Mouse (Mus musculus) MEL (cell line): ENCODE measurements around the gene Stradb. TPM values are rescaled to one million over a fixed set of nuclear protein-coding genes. Genes with fewer than 3 reads are reported as not detected.

Source experiments
- DNase-seq: peaks from one replicate; pipeline ENCODE4 v3.0.0; 2011; ENCODE audit warnings: low read depth, low spot score
- H3K27ac ChIP-seq: 2 replicates; pipeline ENCODE4 v1.5.1; 2012; ENCODE audit warnings: low read depth, mild to moderate bottlenecking, control low read depth, low read length, moderate library complexity; ENCODE audit not compliant: control insufficient read depth
- H3K27me3 ChIP-seq, 2 experiments: fragments of 150-350 bp in 1 of 2; sonication (generic) in 1 of 2; 2 replicates each; pipeline ENCODE4 v1.6.1; 2012; ENCODE audit warnings: low read length in 2 of 2, mild to moderate bottlenecking in 2 of 2, improper control_type of control experiment in 1 of 2, moderate library complexity in 1 of 2; ENCODE audit not compliant: insufficient read depth in 2 of 2, control insufficient read depth in 1 of 2
- H3K36me3 ChIP-seq, 2 experiments: 2 replicates each; pipeline ENCODE4 v1.6.1; 2012 to 2014; ENCODE audit warnings: low read length in 2 of 2, improper control_type of control experiment in 1 of 2, inconsistent platforms in 1 of 2, mild to moderate bottlenecking in 1 of 2; ENCODE audit not compliant: insufficient read depth in 2 of 2, control insufficient read depth in 1 of 2
- H3K4me1 ChIP-seq, 2 experiments: fragments of 150-350 bp in 1 of 2; sonication (generic) in 1 of 2; 2 replicates each; pipeline ENCODE4 v1.6.1; 2012; ENCODE audit warnings: low read length in 2 of 2, improper control_type of control experiment in 1 of 2, mild to moderate bottlenecking in 1 of 2; ENCODE audit not compliant: insufficient read depth in 2 of 2, control insufficient read depth in 1 of 2
- H3K4me3 ChIP-seq, 2 experiments: fragments of 150-350 bp in 1 of 2; sonication (generic) in 1 of 2; 2 replicates each; pipeline ENCODE4 v1.5.1; 2012; ENCODE audit warnings: low read depth in 2 of 2, low read length in 2 of 2, mild to moderate bottlenecking in 2 of 2, moderate library complexity in 2 of 2, control low read depth in 1 of 2, improper control_type of control experiment in 1 of 2; ENCODE audit not compliant: control insufficient read depth in 1 of 2, insufficient read depth in 1 of 2
- H3K79me2 ChIP-seq: 2 replicates; pipeline ENCODE4 v1.6.1; 2012; ENCODE audit warnings: mild to moderate bottlenecking, low read length, moderate library complexity; ENCODE audit not compliant: control insufficient read depth, poor library complexity, insufficient read depth
- H3K9ac ChIP-seq: 2 replicates; pipeline ENCODE4 v1.6.1; 2012; ENCODE audit warnings: low read depth, mild to moderate bottlenecking, control low read depth, low read length, moderate library complexity; ENCODE audit not compliant: control insufficient read depth, poor library complexity, severe bottlenecking
- H3K9me3 ChIP-seq: fragments of 150-350 bp; sonication (generic); replicated peaks from 2 replicates; pipeline ENCODE4 v1.6.1; 2012; ENCODE audit warnings: mild to moderate bottlenecking, low read length, improper control_type of control experiment, moderate library complexity; ENCODE audit not compliant: insufficient read depth
- CHD1 ChIP-seq: IDR thresholded peaks from 2 replicates; pipeline ENCODE4 v1.6.1; 2012; ENCODE audit warnings: low read depth, mild to moderate bottlenecking, inconsistent platforms, low read length, improper control_type of control experiment
- CHD2 ChIP-seq: IDR thresholded peaks from 2 replicates; pipeline ENCODE4 v1.6.1; 2011; ENCODE audit warnings: low read length, improper control_type of control experiment
- CTCF ChIP-seq, 3 experiments: IDR thresholded peaks in 2 of 3; conservative IDR thresholded peaks in 1 of 3; 2 replicates each; pipeline ENCODE4 v1.5.1; 2011 to 2012; ENCODE audit warnings: low read length in 3 of 3, low read depth in 2 of 3, mild to moderate bottlenecking in 2 of 3, improper control_type of control experiment in 1 of 3, inconsistent platforms in 1 of 3, mixed read lengths in 1 of 3, moderate library complexity in 1 of 3; ENCODE audit not compliant: control insufficient read depth in 1 of 3, insufficient read depth in 1 of 3, poor library complexity in 1 of 3, severe bottlenecking in 1 of 3
- ELF1 ChIP-seq: IDR thresholded peaks from 2 replicates; pipeline ENCODE4 v1.6.1; 2014; ENCODE audit warnings: low read depth, mild to moderate bottlenecking, inconsistent platforms, low read length, improper control_type of control experiment, moderate library complexity
- EP300 ChIP-seq, 2 experiments: IDR thresholded peaks; 2 replicates each; pipeline ENCODE4 v1.6.1; 2011; ENCODE audit warnings: improper control_type of control experiment in 2 of 2, low read length in 2 of 2, low read depth in 1 of 2, mild to moderate bottlenecking in 1 of 2
- GATA1 ChIP-seq: IDR thresholded peaks from 2 replicates; pipeline ENCODE4 v1.6.1; 2011; ENCODE audit warnings: low read depth, low read length, improper control_type of control experiment
- KAT2A ChIP-seq: conservative IDR thresholded peaks from 2 replicates; pipeline ENCODE4 v1.6.1; 2012; ENCODE audit warnings: low read depth, low read length, improper control_type of control experiment, inconsistent platforms
- MAFK ChIP-seq: IDR thresholded peaks from 2 replicates; pipeline ENCODE4 v1.6.1; 2011; ENCODE audit warnings: low read depth, mild to moderate bottlenecking, low read length, improper control_type of control experiment, borderline replicate concordance
- MAX ChIP-seq: IDR thresholded peaks from 2 replicates; pipeline ENCODE4 v1.6.1; 2011; ENCODE audit warnings: low read length, improper control_type of control experiment
- MAZ ChIP-seq: IDR thresholded peaks from 2 replicates; pipeline ENCODE4 v1.6.1; 2012; ENCODE audit warnings: low read depth, mild to moderate bottlenecking, inconsistent platforms, low read length, improper control_type of control experiment
- MEF2A ChIP-seq: IDR thresholded peaks from 2 replicates; pipeline ENCODE4 v1.6.1; 2014; ENCODE audit warnings: low read depth, mild to moderate bottlenecking, inconsistent platforms, low read length, improper control_type of control experiment; ENCODE audit not compliant: poor library complexity, insufficient replicate concordance, severe bottlenecking; ENCODE audit errors: extremely low read depth
- MXI1 ChIP-seq: IDR thresholded peaks from 2 replicates; pipeline ENCODE4 v1.6.1; 2011; ENCODE audit warnings: mild to moderate bottlenecking, low read depth, low read length, improper control_type of control experiment
- MYC ChIP-seq: IDR thresholded peaks from 2 replicates; pipeline ENCODE4 v1.6.1; 2011; ENCODE audit warnings: low read depth, mild to moderate bottlenecking, low read length, improper control_type of control experiment, moderate library complexity
- NRF1 ChIP-seq: IDR thresholded peaks from 2 replicates; pipeline ENCODE4 v1.6.1; 2014; ENCODE audit warnings: low read depth, mild to moderate bottlenecking, inconsistent platforms, low read length, improper control_type of control experiment, moderate library complexity; ENCODE audit not compliant: poor library complexity, insufficient read depth, severe bottlenecking
- POLR2A ChIP-seq, 2 experiments: IDR thresholded peaks; 2 replicates each; pipeline ENCODE4 v1.6.1; 2011 to 2012; ENCODE audit warnings: low read length in 2 of 2, mild to moderate bottlenecking in 2 of 2, control low read depth in 1 of 2, improper control_type of control experiment in 1 of 2, low read depth in 1 of 2, moderate library complexity in 1 of 2; ENCODE audit not compliant: control insufficient read depth in 1 of 2, insufficient read depth in 1 of 2, poor library complexity in 1 of 2
- SIN3A ChIP-seq: IDR thresholded peaks from 2 replicates; pipeline ENCODE4 v1.6.1; 2012; ENCODE audit warnings: low read length, improper control_type of control experiment, inconsistent platforms
- SMC3 ChIP-seq: IDR thresholded peaks from 2 replicates; pipeline ENCODE4 v1.6.1; 2011; ENCODE audit warnings: low read depth, low read length, improper control_type of control experiment
- TAL1 ChIP-seq: IDR thresholded peaks from 2 replicates; pipeline ENCODE4 v1.6.1; 2012; ENCODE audit warnings: mild to moderate bottlenecking, inconsistent platforms, low read length, moderate library complexity, mixed read lengths
- TBP ChIP-seq: IDR thresholded peaks from 2 replicates; pipeline ENCODE4 v1.8.0; 2011; ENCODE audit warnings: low read depth, low read length, improper control_type of control experiment
- TCF12 ChIP-seq: IDR thresholded peaks from 2 replicates; pipeline ENCODE4 v1.6.1; 2014; ENCODE audit warnings: low read depth, mild to moderate bottlenecking, inconsistent platforms, low read length, improper control_type of control experiment, moderate library complexity
- USF1 ChIP-seq: IDR thresholded peaks from 2 replicates; pipeline ENCODE4 v1.6.1; 2014; ENCODE audit warnings: low read depth, mild to moderate bottlenecking, inconsistent platforms, low read length, improper control_type of control experiment, moderate library complexity
- ZC3H11A ChIP-seq: IDR thresholded peaks from 2 replicates; pipeline ENCODE4 v1.6.1; 2012; ENCODE audit warnings: low read depth, mild to moderate bottlenecking, inconsistent platforms, low read length, improper control_type of control experiment
- ZKSCAN1 ChIP-seq: IDR thresholded peaks from 2 replicates; pipeline ENCODE4 v1.6.1; 2012; ENCODE audit warnings: low read depth, mild to moderate bottlenecking, inconsistent platforms, low read length, improper control_type of control experiment, moderate library complexity
- ZNF384 ChIP-seq: IDR thresholded peaks from 2 replicates; pipeline ENCODE4 v1.6.1; 2012; ENCODE audit warnings: low read depth, mild to moderate bottlenecking, inconsistent platforms, low read length, improper control_type of control experiment
- polyA plus RNA-seq, 2 experiments: library from polyadenylated mRNA; stranded (reverse) in 1 of 2; unstranded in 1 of 2; fragments of >175 nt in 1 of 2; fragments of >200 nt in 1 of 2; gene quantifications; 2 replicates each; pipeline versions ENCODE4 v1.2.1 to v1.2.4; 2012; ENCODE audit warnings: low replicate concordance in 2 of 2, low read depth in 1 of 2; ENCODE audit not compliant: insufficient read length in 2 of 2, insufficient read depth in 1 of 2, missing spikeins in 1 of 2
- total RNA-seq: library from RNA; depleted of rRNA; stranded (reverse); fragments of 300-350 nt; gene quantifications from 2 replicates; pipeline ENCODE4 v1.2.3, GENCODE M21; 2012

The Stradb gene
- total and polyA plus RNA-seq, 3 experiments, result 4.2 to 11.1 TPM; not detected in 1

DNA sequence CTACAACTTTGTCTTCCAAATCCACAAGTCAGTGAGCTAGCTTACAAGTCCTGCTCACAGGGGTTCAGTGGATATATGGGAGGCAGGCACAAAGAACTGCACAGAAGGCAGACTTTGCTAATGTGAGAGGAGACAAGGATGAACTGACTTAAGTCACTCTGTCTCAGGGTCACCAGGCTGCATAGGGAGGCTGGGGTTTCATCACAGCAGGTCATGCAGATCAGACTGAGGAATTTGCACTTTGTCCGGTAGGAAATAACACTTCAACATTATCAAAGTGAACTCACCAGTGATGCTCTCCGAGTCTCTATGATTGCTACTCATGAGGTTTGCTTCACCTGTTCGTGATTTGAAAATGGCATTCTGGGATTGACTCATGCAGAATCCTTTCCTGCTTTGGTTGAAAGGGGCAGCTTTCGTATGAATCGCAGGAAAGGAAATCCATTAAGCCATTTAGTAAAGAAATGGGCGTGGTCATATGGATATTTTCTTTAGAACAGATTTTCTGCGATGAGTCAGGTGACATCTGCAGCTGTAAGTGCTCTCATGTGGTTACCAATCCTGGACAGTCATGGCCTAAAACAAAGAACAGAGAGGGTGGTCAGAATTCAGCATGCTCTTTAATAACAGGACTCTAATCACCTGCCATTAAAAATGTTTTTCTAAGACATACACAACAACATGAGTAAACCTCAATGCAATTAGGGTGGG, 27.2 kb upstream of the Stradb start:
- H3K4me3 ChIP-seq, result no peak overlapping the region
- H3K79me2 ChIP-seq, result peaks cover 10% of the 10 kb centered on the region; the same call in 1 of the 2 replicates
- no peaks in the 10 kb centered on the region for H3K4me1 ChIP-seq
- TF ChIP-seq ELF1 (no peak), USF1 (no peak), ZNF384 (no peak), SIN3A (no peak), CTCF (IDR thresholded peaks at IDR 0.05 in 2 of 3, conservative IDR thresholded peaks at IDR 0.05 in 1 of 3; ENCODE audit: control insufficient read depth in 1 of 3, insufficient read depth in 1 of 3, low read depth in 2 of 3, low read length in 3 of 3, poor library complexity in 1 of 3, severe bottlenecking in 1 of 3) (no peak)
- H3K27me3 ChIP-seq, result no peaks in the 10 kb centered on the region
- H3K9me3 ChIP-seq, result no peaks in the 10 kb centered on the region
- H3K9ac ChIP-seq, result no peak overlapping the region
- no peak for DNase-seq
- H3K27ac ChIP-seq, result no peak overlapping the region
- H3K36me3 ChIP-seq, result peaks cover 0 to 9% of the 10 kb centered on the region in 2 experiments; a peak in 2 of 4 replicates

DNA sequence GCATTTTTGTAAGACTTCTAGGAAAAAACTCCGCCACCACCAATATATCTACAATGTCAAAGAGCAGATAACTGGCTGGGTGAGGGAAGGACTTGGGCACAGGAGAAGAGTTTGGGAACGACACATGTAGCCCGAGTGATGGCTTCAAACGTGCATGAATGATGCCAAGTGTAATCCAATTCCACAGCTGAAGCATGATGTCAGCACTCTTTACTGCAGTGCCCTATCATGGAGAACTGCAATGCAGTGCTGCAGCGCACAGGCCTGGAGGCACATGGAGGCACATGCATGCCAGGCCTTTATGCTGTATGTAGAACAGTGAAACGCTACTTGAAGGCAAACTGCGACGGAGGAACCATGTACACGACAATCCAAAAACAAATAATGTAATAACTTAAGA, 26.6 kb upstream of the Stradb start:
- Histone ChIP-seq H3K27ac (no peak overlapping the region), H3K9me3 (no peaks in the 10 kb centered on the region), H3K36me3 (peaks cover 0 to 9% of the 10 kb centered on the region in 2 experiments; a peak in 2 of 4 replicates), H3K9ac (no peak overlapping the region)
- TF ChIP-seq GATA1, result no peak
- TF ChIP-seq ZC3H11A, result no peak
- no peak for TF ChIP-seq MXI1
- TF ChIP-seq MAX, result no peak
- no peak for TF ChIP-seq MEF2A
- no peak for TF ChIP-seq ZKSCAN1
- TF ChIP-seq TBP, result no peak
- TF ChIP-seq EP300 (IDR thresholded peaks at IDR 0.05; ENCODE audit: low read depth in 1 of 2, low read length in 2 of 2), result no peak
- no peak for TF ChIP-seq POLR2A (IDR thresholded peaks at IDR 0.05; ENCODE audit: control insufficient read depth in 1 of 2, insufficient read depth in 1 of 2, low read depth in 1 of 2, low read length in 2 of 2, poor library complexity in 1 of 2)
- no peak for TF ChIP-seq MAFK
- no peak for TF ChIP-seq CHD2
- no peak for TF ChIP-seq TCF12
- TF ChIP-seq CHD1, result no peak
- no peak for TF ChIP-seq NRF1
- TF ChIP-seq MAZ, result no peak
- no peak for TF ChIP-seq KAT2A
- no peak for TF ChIP-seq MYC
- TF ChIP-seq TAL1, result no peak
- TF ChIP-seq SMC3, result no peak
- TF ChIP-seq, all 39 proteins: peak for 0
- no peaks in the 10 kb centered on the region for H3K27me3 ChIP-seq
- no peak overlapping the region for H3K4me3 ChIP-seq
- no peaks in the 10 kb centered on the region for H3K4me1 ChIP-seq
- H3K79me2 ChIP-seq, result peaks cover 11% of the 10 kb centered on the region; the same call in 1 of the 2 replicates
- DNase-seq, result no peak
